Mouse (Mus musculus) limb, embryonic 13.5 days (tissue): ENCODE data around the gene Dusp12. TPM values are rescaled to one million over a fixed set of nuclear protein-coding genes. Genes with fewer than 3 reads are reported as not detected.

ENCODE experiments used
- ATAC-seq: fragments of 200-750 bp; cut with Nextera tagmentation; 2 replicates; pipeline ENCODE4 v1.8.0; 2017; ENCODE audit warnings: low read depth, moderate number of reproducible peaks, moderate TSS enrichment; ENCODE audit not compliant: low FRiP score
- H3K27ac ChIP-seq: fragments of 300-500 bp; sonication (generic); 2 replicates; pipeline ENCODE4 v1.5.1; 2015; ENCODE audit warnings: inconsistent platforms, mild to moderate bottlenecking, moderate library complexity
- H3K27me3 ChIP-seq: fragments of 300-500 bp; sonication (generic); 2 replicates; pipeline ENCODE4 v1.6.1; 2015; ENCODE audit warnings: mild to moderate bottlenecking, inconsistent platforms
- H3K36me3 ChIP-seq: fragments of 300-500 bp; sonication (generic); 2 replicates; pipeline ENCODE4 v1.6.1; 2015; ENCODE audit warnings: inconsistent platforms, mild to moderate bottlenecking, moderate library complexity
- H3K4me1 ChIP-seq: fragments of 300-500 bp; sonication (generic); 2 replicates; pipeline ENCODE4 v1.6.1; 2015; ENCODE audit warnings: inconsistent platforms
- H3K4me2 ChIP-seq: fragments of 300-500 bp; sonication (generic); replicated peaks from 2 replicates; pipeline ENCODE4 v1.6.1; 2015; ENCODE audit warnings: inconsistent platforms, mild to moderate bottlenecking, moderate library complexity
- H3K4me3 ChIP-seq: fragments of 300-500 bp; sonication (generic); 2 replicates; pipeline ENCODE4 v1.5.1; 2015; ENCODE audit warnings: moderate library complexity, mild to moderate bottlenecking, inconsistent platforms
- H3K9ac ChIP-seq: fragments of 300-500 bp; sonication (generic); 2 replicates; pipeline ENCODE4 v1.6.1; 2015; ENCODE audit warnings: mild to moderate bottlenecking, inconsistent platforms
- H3K9me3 ChIP-seq: fragments of 300-500 bp; sonication (generic); 2 replicates; pipeline ENCODE4 v1.6.1; 2016; ENCODE audit warnings: inconsistent platforms
- WGBS: fragments of 180-500 bp; shearing (Covaris S2); methylation state at CpG from one replicate; pipeline ENCODE4 v1.1.7; 2015; 5-methylcytosine and 5-hydroxymethylcytosine counted together
- polyA plus RNA-seq: library from polyadenylated mRNA; unstranded; fragments of >200 nt; fragmentation: Nextera tagmentation; extraction: Ambion mirVana; gene quantifications from 2 replicates; pipeline ENCODE4 v1.2.1, GENCODE M21; 2015

Gene Dusp12
- 50.5 and 56.6 TPM in 2 replicates for polyA plus RNA-seq

DNA sequence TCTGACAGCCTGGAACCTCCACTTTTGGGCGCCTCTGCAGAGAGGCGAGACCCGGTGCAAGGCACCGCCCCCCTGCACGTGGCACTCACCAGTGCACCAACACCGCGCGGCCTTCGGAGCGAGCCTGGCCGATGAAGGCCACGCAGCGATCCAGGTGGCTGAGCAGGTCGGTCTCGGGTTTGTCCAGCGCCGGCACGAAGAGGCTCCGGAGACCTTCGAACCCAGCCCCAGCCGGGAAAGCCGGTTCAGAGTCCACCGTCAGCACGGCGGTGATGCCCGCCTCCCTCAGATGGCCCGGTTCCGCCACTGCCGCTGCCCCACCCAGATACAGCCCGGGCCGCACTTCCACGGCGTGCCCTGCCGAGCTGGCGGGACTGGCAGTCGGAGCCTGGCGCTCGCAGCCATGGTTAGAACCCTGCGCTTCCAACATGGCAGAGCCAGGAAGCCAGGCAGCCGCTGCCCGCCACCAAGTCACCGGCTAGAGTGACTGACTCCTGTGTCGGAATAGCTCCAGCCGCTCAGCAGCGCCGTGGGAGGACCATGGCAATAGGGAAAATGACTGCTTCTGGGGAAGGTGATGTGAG lies at the start of gene Dusp12, which contains the start of gene Gm26620:
Gene Dusp12 (minus strand): TSS at position 563 of the 584 bp plus-strand sequence.
Gene Gm26620 (plus strand): TSS at position 88 of the 584 bp plus-strand sequence.
- Histone ChIP-seq H3K9ac (peak within 1 kb of the TSS; percentile 91), H3K27me3 (no peaks in the 10 kb centered on the region), H3K27ac (peak within 1 kb of the TSS; percentile 75), H3K36me3 (peaks cover 19% of the 10 kb centered on the region), H3K4me3 (peak within 1 kb of the TSS; percentile 84), H3K4me1 (peaks cover 15% of the 10 kb centered on the region), H3K4me2 (peak within 1 kb of the TSS; percentile 75), H3K9me3 (no peaks in the 10 kb centered on the region)
- under 1% methylated on average over 45 of the region's 46 CpGs for WGBS
- peak; percentile 94 for ATAC-seq

DNA sequence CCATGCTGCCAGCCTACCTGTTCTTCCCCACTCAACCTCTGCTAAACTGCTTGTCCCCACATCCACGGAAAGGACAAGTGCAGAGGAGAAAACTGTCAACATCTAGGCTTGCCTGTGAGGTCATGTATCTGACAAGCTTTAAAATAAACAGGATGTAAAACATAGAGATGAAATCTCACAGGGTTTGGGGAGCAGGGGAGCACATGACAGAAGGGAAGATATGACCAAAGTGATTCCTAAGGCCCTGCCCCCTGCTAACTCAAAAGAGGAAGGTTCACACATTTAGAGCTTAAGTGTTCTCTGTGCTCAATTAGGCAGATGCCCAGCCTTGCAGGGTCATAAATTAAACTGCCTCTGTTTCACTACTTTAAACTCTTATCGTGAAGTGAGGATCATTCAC lies 49.0 kb upstream of the Dusp12 start:
- H3K9ac ChIP-seq = no peak overlapping the region
- no peaks in the 10 kb centered on the region for H3K36me3 ChIP-seq
- no peak overlapping the region for H3K27ac ChIP-seq
- no peak overlapping the region for H3K4me2 ChIP-seq
- H3K9me3 ChIP-seq = no peaks in the 10 kb centered on the region
- ATAC-seq = no peak
- no peaks in the 10 kb centered on the region for H3K4me1 ChIP-seq
- WGBS = 44% methylated on average over 2 of the region's 2 CpGs
- no peaks in the 10 kb centered on the region for H3K27me3 ChIP-seq
- H3K4me3 ChIP-seq = no peak overlapping the region

DNA sequence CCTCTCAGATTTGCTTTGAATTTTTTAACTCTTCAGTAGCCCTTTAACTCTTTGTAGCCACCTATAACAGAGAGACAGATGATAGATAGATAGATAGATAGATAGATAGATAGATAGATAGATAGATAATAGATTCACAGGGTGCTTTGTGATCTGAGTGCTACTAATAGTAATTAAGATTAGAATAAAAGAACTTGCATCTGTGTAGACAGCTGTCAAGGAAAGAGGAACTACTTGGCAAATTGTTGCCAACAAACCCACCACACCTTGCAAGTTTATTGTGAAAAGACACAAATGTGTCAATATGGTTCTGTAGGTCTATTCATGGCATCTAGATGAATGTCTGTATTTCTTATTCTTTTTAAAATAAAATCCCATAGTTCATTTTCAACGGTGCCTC lies 48.6 kb upstream of the Dusp12 start:
- no peak overlapping the region for H3K27ac ChIP-seq
- H3K9ac ChIP-seq = no peak overlapping the region
- no peak for ATAC-seq
- H3K4me2 ChIP-seq = no peak overlapping the region
- H3K36me3 ChIP-seq = no peaks in the 10 kb centered on the region
- no peaks in the 10 kb centered on the region for H3K4me1 ChIP-seq
- no peaks in the 10 kb centered on the region for H3K9me3 ChIP-seq
- no peaks in the 10 kb centered on the region for H3K27me3 ChIP-seq
- no peak overlapping the region for H3K4me3 ChIP-seq
- WGBS = 83% methylated on average over 1 of the region's 1 CpGs

DNA sequence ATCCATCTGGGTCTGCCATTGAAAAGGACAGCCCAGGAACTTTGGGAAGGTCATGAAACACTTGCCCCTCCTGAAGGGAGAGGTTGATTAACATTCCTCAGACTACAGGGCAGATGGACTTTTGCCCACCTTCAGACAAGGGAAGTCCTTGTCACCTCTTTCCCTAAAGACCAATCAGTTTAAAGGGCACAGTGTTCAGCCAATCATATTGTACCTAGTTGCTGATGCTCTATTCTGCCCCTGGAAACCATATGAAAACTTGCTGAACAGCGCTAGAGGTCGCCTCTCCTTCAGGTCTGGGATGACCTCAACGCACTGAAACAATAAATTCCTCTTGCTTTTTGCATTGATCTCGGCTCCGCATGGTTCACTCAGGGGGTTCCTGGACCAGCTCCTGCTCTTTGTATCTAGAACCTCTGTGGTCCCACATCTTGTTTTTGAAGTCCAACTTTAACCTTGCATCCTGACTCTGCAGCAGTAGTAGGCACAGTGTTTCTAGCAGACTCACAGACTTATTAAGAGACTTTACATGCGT lies 48.1 kb upstream of the Dusp12 start:
- no peaks in the 10 kb centered on the region for H3K4me1 ChIP-seq
- no peaks in the 10 kb centered on the region for H3K36me3 ChIP-seq
- H3K27ac ChIP-seq = no peak overlapping the region
- H3K4me2 ChIP-seq = no peak overlapping the region
- no peak overlapping the region for H3K9ac ChIP-seq
- no peaks in the 10 kb centered on the region for H3K27me3 ChIP-seq
- no peak for ATAC-seq
- WGBS = 73% methylated on average over 6 of the region's 6 CpGs
- H3K9me3 ChIP-seq = no peaks in the 10 kb centered on the region
- H3K4me3 ChIP-seq = no peak overlapping the region

DNA sequence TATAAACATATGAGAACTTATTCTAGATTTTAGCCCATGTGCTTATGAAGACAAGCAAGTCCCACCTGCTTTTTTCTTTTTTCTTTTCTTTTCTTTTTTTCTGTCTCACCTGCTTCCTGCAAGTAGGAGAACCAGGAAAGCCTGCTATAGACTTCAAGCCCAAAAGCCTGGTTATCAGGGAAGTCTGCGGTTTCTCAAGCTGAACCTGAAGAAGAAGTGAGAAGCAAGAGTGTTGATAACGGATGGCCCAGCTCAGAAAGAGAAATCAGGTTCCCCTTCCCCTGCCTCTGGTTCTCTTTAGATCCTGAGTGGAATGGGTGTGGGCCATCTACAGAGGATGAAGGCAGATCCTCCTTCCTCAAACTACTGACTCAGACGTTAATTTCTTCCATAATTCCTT lies 46.7 kb upstream of the Dusp12 start:
- no peaks in the 10 kb centered on the region for H3K4me1 ChIP-seq
- H3K27ac ChIP-seq = no peak overlapping the region
- no peaks in the 10 kb centered on the region for H3K9me3 ChIP-seq
- H3K4me3 ChIP-seq = no peak overlapping the region
- no peak for ATAC-seq
- H3K36me3 ChIP-seq = no peaks in the 10 kb centered on the region
- no peaks in the 10 kb centered on the region for H3K27me3 ChIP-seq
- no peak overlapping the region for H3K9ac ChIP-seq
- WGBS = 84% methylated on average over 3 of the region's 3 CpGs
- H3K4me2 ChIP-seq = no peak overlapping the region

DNA sequence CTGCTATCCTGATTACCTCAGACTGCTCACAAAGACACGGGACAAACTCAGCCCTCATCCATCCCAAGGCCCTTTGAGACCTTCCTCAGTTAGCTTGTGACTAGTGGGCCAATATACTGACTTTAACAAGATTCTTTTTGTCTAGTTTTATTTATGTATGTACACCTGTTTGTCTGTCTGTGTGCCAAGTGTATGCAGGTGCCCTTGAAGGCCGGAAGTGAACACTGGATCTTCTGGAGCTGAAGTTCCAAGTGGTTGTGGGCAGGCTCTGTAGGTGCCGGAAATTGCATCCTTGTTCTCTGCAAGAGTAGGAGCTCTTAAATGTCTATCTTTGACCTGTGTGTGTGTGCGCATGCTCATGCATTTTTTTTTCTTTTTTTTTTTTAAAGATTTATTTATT lies 43.9 kb upstream of the Dusp12 start:
- no peak overlapping the region for H3K9ac ChIP-seq
- no peak for ATAC-seq

DNA sequence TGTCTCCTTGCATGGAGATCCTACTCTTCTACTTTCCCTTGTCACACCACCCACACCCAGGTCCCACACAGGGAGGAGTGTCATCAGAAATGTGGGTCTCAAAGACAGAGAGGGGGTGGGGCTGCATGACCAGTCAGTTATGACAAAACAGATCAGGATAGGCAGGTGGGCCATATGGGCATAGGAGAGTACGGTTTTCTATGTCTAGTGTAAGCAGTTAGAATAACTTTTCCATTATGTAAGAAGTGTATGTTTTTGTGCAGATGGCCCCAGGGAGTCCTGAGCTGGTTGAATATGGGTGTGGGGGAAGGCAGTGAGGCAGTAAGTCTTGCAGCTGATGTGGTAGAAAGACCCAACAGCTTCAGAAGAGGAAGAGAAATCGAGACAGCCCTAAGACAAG lies 43.1 kb upstream of the Dusp12 start:
- 67% methylated on average over 2 of the region's 2 CpGs for WGBS
- no peak overlapping the region for H3K27ac ChIP-seq
- H3K4me3 ChIP-seq = no peak overlapping the region
- no peaks in the 10 kb centered on the region for H3K27me3 ChIP-seq
- no peaks in the 10 kb centered on the region for H3K9me3 ChIP-seq
- no peaks in the 10 kb centered on the region for H3K36me3 ChIP-seq
- no peaks in the 10 kb centered on the region for H3K4me1 ChIP-seq
- H3K9ac ChIP-seq = no peak overlapping the region
- no peak for ATAC-seq
- no peak overlapping the region for H3K4me2 ChIP-seq

More for the DNA sequence above, 43.9 kb upstream of the Dusp12 start:
- Histone ChIP-seq H3K9me3 (no peaks in the 10 kb centered on the region), H3K27me3 (no peaks in the 10 kb centered on the region), H3K4me3 (no peak overlapping the region), H3K36me3 (no peaks in the 10 kb centered on the region), H3K4me2 (no peak overlapping the region), H3K27ac (no peak overlapping the region), H3K4me1 (no peaks in the 10 kb centered on the region)
- 83% methylated on average over 4 of the region's 4 CpGs for WGBS

DNA sequence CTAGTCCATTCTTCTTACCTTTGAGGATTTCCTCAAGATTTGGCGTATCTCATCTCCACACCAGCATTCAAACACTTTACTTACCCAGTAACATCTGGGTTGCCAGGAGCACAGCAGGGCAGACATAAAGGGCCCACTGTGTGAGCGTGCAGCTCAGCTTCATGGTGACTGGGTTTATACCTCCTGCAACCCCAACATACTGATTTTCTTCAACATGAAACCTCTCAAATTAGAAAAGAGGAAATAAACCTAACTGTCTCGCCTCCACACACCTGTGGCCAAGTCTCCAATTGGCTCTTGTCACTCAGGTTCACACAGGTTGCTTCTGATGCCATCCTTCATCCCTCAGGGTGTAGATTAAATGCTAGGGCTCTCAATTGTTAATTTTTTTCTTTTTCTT lies 42.0 kb upstream of the Dusp12 start, which contains the start of gene Fcrla:
Gene Fcrla (minus strand): TSS at position 206 of the 400 bp plus-strand sequence.
- Histone ChIP-seq H3K9me3 (no peaks in the 10 kb centered on the region), H3K4me3 (no peak within 1 kb of the TSS), H3K9ac (no peak within 1 kb of the TSS), H3K27ac (no peak within 1 kb of the TSS), H3K36me3 (no peaks in the 10 kb centered on the region), H3K27me3 (no peaks in the 10 kb centered on the region), H3K4me2 (no peak within 1 kb of the TSS), H3K4me1 (no peaks in the 10 kb centered on the region)
- 75% methylated on average over 3 of the region's 3 CpGs for WGBS
- no peak for ATAC-seq

DNA sequence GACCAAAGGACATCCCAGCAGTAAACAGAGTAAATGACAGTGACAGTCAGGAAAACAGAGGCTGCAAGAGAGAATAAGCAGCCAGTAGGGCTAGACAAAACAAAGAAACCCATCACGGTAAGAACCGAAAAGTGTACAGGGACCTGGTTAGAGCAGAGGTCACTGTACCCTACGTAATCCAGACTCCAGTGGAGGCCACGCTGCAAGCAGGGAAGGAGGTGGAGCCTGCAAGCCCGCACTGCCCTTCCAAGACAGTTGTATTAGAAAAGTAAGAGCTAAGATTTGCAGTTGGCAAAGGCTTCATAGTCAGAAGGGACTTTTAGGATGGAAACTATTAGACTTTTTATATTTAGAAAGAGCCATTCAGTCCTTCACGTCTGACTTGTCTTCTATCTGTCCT lies 41.6 kb upstream of the Dusp12 start:
- Histone ChIP-seq H3K4me3 (no peak overlapping the region), H3K27ac (no peak overlapping the region), H3K27me3 (no peaks in the 10 kb centered on the region), H3K9me3 (no peaks in the 10 kb centered on the region), H3K4me1 (no peaks in the 10 kb centered on the region), H3K9ac (no peak overlapping the region), H3K4me2 (no peak overlapping the region), H3K36me3 (no peaks in the 10 kb centered on the region)
- ATAC-seq = no peak
- 54% methylated on average over 6 of the region's 6 CpGs for WGBS

DNA sequence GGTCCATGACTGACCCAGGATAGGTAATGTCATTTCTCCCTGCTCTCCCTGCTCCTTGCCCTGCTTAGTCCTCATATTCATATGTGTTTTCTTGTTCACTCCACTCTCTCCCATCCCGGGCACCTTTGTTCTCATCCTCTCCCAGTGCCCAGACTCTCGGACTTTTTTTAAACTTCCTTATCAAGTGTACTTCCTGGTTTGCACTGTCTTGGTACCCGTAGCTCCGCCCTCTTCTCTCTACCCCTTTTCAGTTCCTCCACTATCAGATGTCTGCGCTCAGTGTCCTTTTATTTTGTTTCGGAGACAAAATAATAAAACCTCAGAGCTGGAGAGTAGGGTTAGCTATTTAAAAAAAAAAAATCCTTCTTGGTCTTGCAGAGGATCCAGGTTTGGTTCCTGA lies 39.1 kb upstream of the Dusp12 start:
- no peaks in the 10 kb centered on the region for H3K4me1 ChIP-seq
- H3K36me3 ChIP-seq = no peaks in the 10 kb centered on the region
- no peak for ATAC-seq
- H3K4me3 ChIP-seq = no peak overlapping the region
- H3K4me2 ChIP-seq = no peak overlapping the region
- H3K9me3 ChIP-seq = no peaks in the 10 kb centered on the region; the same call in 1 of the 2 replicates
- 83% methylated on average over 6 of the region's 6 CpGs for WGBS
- H3K9ac ChIP-seq = no peak overlapping the region
- no peak overlapping the region for H3K27ac ChIP-seq
- H3K27me3 ChIP-seq = no peaks in the 10 kb centered on the region

DNA sequence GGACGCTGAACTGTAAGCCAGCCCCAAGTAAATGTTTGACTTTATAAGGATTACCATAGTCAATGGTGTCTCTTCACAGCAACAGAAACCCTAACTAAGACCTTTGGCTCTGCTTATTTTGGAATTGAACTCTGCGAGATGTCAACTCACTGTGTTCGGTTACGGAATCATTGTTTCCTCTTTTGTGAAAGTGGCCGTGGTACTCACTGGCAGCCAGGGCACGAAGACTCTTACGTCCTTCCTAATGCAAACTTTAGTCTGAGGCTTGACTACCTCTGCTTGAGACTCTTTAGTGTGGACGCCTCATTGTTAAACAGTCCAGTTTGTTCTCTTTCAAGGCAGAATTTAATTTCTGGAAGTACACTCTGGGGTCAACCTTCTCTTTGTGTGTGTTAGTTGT lies 34.0 kb upstream of the Dusp12 start:
- H3K9ac ChIP-seq = no peak overlapping the region
- H3K36me3 ChIP-seq = no peaks in the 10 kb centered on the region
- H3K4me1 ChIP-seq = no peaks in the 10 kb centered on the region
- no peaks in the 10 kb centered on the region for H3K27me3 ChIP-seq
- WGBS = 89% methylated on average over 8 of the region's 8 CpGs
- H3K9me3 ChIP-seq = no peaks in the 10 kb centered on the region; the same call in 1 of the 2 replicates
- no peak for ATAC-seq
- H3K4me3 ChIP-seq = no peak overlapping the region
- no peak overlapping the region for H3K27ac ChIP-seq
- no peak overlapping the region for H3K4me2 ChIP-seq

DNA sequence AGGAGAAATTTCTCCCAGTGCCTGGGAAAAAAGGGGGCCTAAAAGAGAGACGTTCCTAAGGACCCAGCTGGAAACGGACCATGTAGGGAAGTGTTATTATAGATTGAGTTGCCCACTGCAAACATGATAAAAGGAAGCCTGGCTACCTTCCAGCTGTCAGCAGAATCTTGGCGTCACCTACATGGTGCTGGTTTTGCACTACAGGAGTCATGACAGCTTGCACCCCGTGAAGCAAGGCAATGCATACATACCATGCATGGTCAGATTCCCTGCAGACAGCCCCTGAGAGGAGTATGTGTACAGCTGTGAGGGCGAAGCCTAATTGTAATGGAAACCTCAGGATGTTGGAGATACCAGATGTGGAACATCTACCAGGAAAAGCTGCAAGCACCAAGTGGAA lies 30.3 kb upstream of the Dusp12 start:
- H3K36me3 ChIP-seq = no peaks in the 10 kb centered on the region
- H3K27me3 ChIP-seq = peaks cover 11% of the 10 kb centered on the region; the same call in 1 of the 2 replicates
- no peak overlapping the region for H3K4me3 ChIP-seq
- WGBS = 70% methylated on average over 5 of the region's 5 CpGs
- no peak for ATAC-seq
- no peak overlapping the region for H3K4me2 ChIP-seq
- H3K4me1 ChIP-seq = no peaks in the 10 kb centered on the region
- 0 out of 2 replicates have a peak overlapping the region, but pooled peaks have one; percentile 8 for H3K9ac ChIP-seq
- no peak overlapping the region for H3K27ac ChIP-seq
- no peaks in the 10 kb centered on the region; the same call in 1 of the 2 replicates for H3K9me3 ChIP-seq
